Mouse (Mus musculus): ENCODE data around the gene Tdp2. TPM values are rescaled to one million over a fixed set of nuclear protein-coding genes. Genes with fewer than 3 reads are reported as not detected.
"Not testable (repeated sequence)": the region's sequence is repeated elsewhere in the genome, so short reads cannot be mapped to it uniquely, and the experiment has no call there.

Gene Tdp2
- polyA plus RNA-seq, 1 experiment: 19.9 TPM

DNA sequence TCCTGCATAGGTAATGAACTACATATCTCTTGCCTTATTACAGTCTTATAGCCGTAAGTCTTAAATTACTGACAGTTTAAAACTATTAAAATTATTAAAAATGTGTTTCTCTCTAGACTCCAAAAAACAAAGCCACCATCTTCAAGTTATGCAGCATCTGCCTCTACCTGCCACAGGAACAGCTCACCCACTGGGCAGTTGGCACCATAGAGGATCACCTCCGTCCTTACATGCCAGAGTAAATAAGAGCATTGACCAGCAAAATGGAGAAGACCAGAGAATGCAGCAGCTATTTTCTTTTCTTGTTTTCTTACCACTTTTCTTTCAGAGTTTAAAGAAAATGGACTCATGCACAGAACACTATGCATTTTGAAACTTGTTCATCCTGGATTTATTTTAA is 19.0 kb upstream of the Tdp2 start:
- H3K27ac ChIP-seq (replicated peaks; ENCODE audit: low read depth, low read length): no peak overlapping the region

DNA sequence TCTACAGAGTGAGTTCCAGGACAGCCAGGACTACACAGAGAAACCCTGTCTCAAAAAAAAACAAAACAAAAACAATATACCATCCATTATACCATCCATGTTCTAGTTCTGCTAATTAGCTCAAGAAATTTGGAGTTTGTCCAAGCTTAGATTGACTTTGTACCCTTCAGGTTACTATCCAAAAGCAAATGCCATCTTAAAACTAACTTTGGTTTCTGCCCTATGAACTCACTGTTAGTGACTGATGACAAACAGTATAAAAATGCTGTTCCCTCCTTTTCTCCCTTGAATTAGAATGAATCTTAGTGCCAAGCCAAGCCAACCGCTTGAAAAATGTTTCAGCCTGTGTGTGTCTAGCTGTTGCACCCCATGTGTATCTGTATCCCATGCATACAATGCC is 16.9 kb upstream of the Tdp2 start:
- no peak overlapping the region for H3K4me3 ChIP-seq (ENCODE audit: insufficient read depth, low read depth, low read length)
- H3K27ac ChIP-seq (replicated peaks; ENCODE audit: low read depth, low read length): no peak overlapping the region
- no peaks in the 10 kb centered on the region for H3K4me1 ChIP-seq (ENCODE audit: control insufficient read depth, insufficient read depth, insufficient read length, low read length)

More for the DNA sequence above, 19.0 kb upstream of the Tdp2 start:
- Histone ChIP-seq H3K4me3 (ENCODE audit: insufficient read depth, low read depth, low read length) (no peak overlapping the region), H3K4me1 (ENCODE audit: control insufficient read depth, insufficient read depth, insufficient read length, low read length) (no peaks in the 10 kb centered on the region)

DNA sequence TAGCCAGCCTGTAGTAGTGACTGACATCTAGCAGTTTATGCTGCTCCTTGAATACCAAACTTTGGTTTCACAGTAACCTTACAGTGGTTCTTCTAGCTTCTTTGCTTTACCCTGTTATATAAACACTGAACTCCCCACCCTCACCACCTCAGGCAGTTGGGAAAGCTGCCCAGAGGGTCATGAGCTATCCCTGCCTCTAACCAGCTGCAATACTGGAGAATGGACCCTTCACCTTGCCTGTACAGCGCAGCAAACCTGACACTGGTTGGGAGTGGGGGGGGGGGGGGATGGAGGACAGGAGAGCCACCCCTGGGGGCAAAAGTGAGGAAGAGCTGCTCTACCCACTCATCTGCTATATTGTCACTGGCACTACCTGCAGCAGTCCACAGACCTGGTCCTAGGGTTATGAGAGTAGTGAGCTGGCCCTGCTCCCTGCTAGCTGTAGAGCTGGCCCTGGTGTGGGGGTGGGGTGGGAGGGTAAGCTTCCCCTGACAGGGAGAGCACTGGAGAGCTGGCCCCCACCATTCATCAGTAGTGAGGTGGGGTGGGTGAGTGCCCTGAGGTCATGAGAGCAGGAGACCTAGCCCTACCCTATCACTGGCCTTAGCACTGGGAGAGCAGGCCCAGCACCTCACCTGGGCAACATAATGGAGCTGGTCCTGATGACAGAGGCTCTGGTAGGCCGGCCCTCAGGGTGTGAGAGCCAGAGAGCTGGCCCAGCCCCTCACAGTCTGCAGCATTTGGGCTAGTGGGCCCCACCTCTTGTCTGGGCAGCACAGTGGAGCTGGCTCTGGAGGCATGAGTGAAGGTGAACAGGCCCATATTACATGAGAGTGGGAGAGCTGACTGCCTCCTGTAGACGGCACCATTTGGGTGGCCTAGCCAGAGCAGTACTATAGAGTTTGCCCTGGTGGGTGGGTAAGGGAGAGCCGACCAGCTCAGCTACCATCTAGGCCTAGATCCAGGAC is 15.1 kb upstream of the Tdp2 start:
- Histone ChIP-seq H3K4me1 (ENCODE audit: control insufficient read depth, insufficient read depth, insufficient read length, low read length) (no peaks in the 10 kb centered on the region), H3K4me3 (ENCODE audit: insufficient read depth, low read depth, low read length) (no peak overlapping the region), H3K27ac (replicated peaks; ENCODE audit: low read depth, low read length) (no peak overlapping the region)

DNA sequence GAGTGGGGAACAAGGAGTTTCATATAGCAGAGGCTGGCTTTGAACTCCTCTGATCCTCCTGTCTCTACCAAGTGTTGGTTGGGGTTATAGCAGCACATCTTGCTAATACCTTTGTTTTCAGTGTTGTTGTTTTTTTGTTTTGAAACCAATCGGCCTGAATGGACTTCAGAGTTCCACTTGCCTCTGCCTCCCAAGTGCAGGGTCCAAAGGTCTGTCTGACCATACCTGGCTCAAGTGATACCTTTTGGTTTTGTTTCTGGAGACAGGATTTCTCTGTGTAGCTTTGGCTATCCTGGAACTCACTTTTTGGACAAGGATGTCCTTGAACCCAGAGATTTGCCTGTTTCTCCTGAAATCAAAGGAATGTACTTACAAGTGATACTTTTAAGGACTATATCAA is 11.5 kb upstream of the Tdp2 start:
- Histone ChIP-seq H3K27ac (replicated peaks; ENCODE audit: low read depth, low read length) (no peak overlapping the region), H3K4me3 (ENCODE audit: insufficient read depth, low read depth, low read length) (no peak overlapping the region), H3K4me1 (ENCODE audit: control insufficient read depth, insufficient read depth, insufficient read length, low read length) (peaks cover 7% of the 10 kb centered on the region; the same call in 1 of the 2 replicates)

DNA sequence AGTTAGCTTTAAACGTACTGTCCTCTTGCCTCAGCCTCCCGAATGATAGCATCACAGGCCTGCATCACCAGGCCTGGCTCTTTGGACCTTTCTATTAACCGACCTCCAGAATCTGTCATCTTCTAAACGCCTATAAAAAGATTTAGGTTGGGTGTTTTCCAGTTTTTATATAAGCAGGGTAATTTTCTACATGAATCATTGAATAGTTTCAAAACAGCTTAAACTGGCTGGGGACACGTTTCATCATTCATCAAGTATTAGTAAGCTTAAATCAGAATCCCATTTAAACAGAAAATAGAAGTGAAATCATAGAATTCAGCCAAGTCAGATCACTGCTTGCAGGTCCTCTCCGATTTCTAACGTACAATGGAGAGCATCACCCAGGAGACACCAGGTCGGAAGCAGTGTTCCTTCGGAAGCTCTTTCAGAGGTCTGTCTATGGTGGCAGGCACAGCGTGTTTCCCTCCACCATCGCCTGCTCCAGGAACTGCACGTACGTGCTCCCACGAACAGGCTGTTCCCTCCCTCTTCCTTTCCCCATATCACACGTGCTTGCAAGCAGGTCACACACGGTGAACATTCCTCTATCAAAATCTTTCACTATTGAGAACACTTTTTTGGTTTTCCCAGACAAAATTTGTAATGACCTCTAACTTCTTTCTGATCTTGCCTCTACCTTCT is 8.7 kb upstream of the Tdp2 start:
- Histone ChIP-seq H3K27ac (replicated peaks; ENCODE audit: low read depth, low read length) (peak overlapping the region; percentile 13), H3K4me1 (ENCODE audit: control insufficient read depth, insufficient read depth, insufficient read length, low read length) (peaks cover 15% of the 10 kb centered on the region; the same call in 1 of the 2 replicates), H3K4me3 (ENCODE audit: insufficient read depth, low read depth, low read length) (no peak overlapping the region)

DNA sequence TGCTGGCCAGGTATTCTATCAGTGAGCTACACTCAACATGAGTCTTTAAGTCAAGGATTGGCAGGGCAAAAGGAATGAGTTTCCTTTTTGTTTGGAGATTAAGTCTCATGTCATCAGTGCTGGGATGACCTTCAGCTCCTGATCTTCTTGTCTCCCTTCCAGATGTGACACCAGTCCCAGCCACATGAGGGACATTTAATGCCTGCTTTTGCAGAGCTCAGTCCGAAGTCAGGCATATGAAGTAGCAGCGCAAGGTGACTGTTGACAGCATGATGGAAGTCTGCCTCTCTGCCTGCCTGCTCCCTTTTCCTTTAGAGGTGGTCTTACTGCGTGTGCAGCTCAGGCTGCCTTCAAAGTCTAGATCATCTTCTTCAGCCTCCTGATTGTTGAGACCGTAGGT is 6.8 kb upstream of the Tdp2 start:
- peak overlapping the region; percentile 48 for H3K27ac ChIP-seq (replicated peaks; ENCODE audit: low read depth, low read length)
- H3K4me3 ChIP-seq (ENCODE audit: insufficient read depth, low read depth, low read length): no peak overlapping the region
- peaks cover 15% of the 10 kb centered on the region; the same call in 1 of the 2 replicates for H3K4me1 ChIP-seq (ENCODE audit: control insufficient read depth, insufficient read depth, insufficient read length, low read length)

DNA sequence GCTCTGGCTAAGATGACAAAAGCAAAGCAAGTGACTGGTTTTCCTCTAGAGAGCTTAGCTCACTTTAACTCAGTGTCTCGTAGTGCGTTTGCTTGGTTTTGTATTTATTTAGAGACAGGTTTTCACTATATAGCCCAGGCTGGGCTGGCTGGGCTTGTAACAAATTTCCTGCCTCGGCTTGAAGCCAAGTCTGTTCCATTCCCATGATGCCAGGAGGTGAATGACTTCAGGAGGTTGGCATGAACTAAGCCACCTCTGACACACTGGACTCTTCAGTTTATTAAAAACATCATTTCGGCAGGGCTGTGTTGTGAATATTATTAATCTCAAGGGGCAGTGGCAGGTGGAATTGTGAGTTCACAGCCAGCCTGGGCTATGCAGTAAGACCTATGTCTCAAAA is 5.9 kb upstream of the Tdp2 start:
- Histone ChIP-seq H3K27ac (replicated peaks; ENCODE audit: low read depth, low read length) (peak overlapping the region; percentile 73), H3K4me3 (ENCODE audit: insufficient read depth, low read depth, low read length) (no peak overlapping the region), H3K4me1 (ENCODE audit: control insufficient read depth, insufficient read depth, insufficient read length, low read length) (peaks cover 15% of the 10 kb centered on the region; the same call in 1 of the 2 replicates)

DNA sequence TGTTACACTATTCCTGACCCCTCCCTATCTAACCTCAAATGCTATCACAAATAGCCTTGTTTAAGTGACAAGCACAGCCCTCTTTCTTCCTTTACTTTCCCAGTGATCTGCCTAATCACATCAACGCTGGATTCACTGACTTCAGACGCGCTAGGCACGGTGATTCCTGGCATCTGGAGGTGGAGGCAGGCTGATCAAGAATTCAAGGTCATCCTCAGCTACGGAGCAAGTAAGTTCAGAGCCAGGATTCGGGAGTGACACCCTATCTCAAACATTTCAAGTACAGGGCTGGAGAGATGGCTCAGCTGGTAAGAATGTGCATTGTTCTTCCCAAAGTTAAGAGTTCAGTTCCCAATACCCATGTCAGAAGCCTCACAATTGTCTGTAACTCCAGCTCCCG is 5.4 kb upstream of the Tdp2 start:
- H3K4me1 ChIP-seq (ENCODE audit: control insufficient read depth, insufficient read depth, insufficient read length, low read length): peaks cover 15% of the 10 kb centered on the region; the same call in 1 of the 2 replicates
- H3K27ac ChIP-seq (replicated peaks; ENCODE audit: low read depth, low read length): peak overlapping the region; percentile 73
- H3K4me3 ChIP-seq (ENCODE audit: insufficient read depth, low read depth, low read length): no peak overlapping the region

DNA sequence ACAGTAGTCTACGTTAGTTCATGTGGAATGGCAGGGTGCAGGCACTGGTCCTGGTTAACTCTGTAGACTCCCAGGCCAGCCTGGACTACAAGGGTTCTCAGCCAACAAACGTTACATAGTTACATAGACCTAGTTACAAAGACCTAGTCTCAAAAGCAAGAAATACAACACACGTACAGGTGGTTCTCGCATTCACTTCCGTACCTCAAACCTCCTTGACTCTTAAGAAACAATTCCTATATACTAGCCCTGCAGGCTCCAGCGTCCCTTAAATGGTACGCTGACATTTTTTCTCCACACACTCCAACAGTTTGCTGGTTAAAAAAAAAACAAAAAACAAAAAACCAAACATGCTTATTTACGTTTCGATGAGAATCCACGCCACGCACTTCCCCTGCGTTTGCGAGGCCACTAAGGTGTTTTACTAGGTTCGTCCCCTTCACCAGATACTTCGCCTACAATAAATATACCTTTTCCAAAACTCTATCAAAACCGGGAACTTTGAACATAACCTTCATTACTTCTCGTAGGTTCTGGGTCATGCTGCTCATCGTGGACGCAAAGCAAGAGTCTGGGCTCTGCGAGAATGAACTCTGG is 625 bp upstream of the Tdp2 start:
- peaks cover 11% of the 10 kb centered on the region; the same call in 1 of the 2 replicates for H3K4me1 ChIP-seq (ENCODE audit: control insufficient read depth, insufficient read depth, insufficient read length, low read length)
- H3K4me3 ChIP-seq (ENCODE audit: insufficient read depth, low read depth, low read length): peak overlapping the region; percentile 97
- peak overlapping the region; percentile 96 for H3K27ac ChIP-seq (replicated peaks; ENCODE audit: low read depth, low read length)

DNA sequence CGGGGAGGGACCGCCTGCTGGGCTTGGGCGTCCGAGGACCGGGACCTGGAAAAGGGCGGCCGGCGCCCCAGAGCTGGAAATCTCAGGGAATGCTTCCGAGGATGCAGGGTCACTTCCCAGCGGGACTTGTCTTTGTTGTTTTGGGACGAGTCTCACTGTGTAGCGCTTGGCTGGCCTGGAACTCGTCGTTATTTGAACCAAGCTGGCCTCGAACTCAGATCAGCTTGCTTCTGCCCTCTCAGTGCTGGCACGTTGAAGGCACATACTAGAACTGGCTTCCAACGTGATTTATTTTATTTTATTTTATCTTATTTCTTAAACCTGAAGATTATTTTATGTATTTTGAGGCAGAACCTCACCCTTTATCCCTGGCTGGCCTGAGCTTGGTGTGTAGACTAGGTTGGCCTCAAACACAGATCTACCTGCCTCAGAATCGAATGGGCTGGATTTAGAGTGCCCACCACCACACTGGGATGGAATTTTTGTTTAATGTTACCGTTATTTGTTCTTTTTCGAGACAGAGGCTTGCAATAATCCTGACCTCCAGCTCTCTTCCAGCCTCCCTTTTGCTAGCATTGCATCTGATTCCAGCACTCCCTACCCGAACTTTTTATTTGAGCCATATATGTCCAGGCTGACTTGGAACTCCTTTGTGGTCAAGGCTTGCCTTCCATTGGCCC is 792 bp downstream of the Tdp2 start:
- H3K27ac ChIP-seq (replicated peaks; ENCODE audit: low read depth, low read length): peak overlapping the region; percentile 64
- peak overlapping the region; percentile 89 for H3K4me3 ChIP-seq (ENCODE audit: insufficient read depth, low read depth, low read length)
- H3K4me1 ChIP-seq (ENCODE audit: control insufficient read depth, insufficient read depth, insufficient read length, low read length): peaks cover 4% of the 10 kb centered on the region; the same call in 1 of the 2 replicates

DNA sequence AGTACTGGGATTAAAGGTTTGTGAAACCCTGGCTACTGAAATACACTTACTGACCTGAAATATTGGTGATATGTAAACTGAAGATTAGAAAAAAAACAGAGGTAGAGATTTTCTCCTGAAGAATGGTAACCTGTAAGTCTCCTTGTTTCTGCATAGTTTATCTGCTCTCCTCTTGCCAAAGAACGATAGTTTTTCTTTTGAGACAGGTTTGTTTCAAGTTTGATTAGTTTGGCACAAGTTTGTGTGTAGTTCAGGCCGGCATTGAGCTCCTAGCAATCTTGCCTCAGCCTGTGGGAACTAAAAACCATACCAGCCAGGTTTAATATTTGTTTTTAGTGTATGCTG is 1.3 kb downstream of the Tdp2 start:
- Histone ChIP-seq H3K4me3 (ENCODE audit: insufficient read depth, low read depth, low read length) (peak overlapping the region; percentile 89), H3K4me1 (ENCODE audit: control insufficient read depth, insufficient read depth, insufficient read length, low read length) (peaks cover 3% of the 10 kb centered on the region; the same call in 1 of the 2 replicates), H3K27ac (replicated peaks; ENCODE audit: low read depth, low read length) (no peak overlapping the region)

DNA sequence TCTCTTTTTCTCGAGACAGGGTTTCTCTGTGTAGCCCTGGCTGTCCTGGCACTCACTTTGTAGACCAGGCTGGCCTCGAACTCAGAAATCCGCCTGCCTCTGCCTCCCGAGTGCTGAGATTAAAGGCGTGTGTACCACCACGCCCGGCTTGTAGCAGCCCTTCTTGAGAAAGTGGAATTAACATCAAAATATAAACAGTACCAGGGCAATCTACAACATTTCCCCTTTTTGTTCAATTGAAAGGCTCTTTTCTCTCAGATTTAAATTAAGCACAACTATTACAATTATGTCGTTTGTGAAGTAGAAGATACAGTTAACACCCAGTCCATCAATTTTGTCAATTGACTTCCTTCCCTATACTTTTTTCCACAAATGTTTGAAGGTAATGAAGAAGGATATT is 6.3 kb downstream of the Tdp2 start:
- H3K4me1 ChIP-seq (ENCODE audit: control insufficient read depth, insufficient read depth, insufficient read length, low read length); H3K4me3 ChIP-seq (ENCODE audit: insufficient read depth, low read depth, low read length); H3K27ac ChIP-seq (replicated peaks; ENCODE audit: low read depth, low read length): not testable (repeated sequence)

DNA sequence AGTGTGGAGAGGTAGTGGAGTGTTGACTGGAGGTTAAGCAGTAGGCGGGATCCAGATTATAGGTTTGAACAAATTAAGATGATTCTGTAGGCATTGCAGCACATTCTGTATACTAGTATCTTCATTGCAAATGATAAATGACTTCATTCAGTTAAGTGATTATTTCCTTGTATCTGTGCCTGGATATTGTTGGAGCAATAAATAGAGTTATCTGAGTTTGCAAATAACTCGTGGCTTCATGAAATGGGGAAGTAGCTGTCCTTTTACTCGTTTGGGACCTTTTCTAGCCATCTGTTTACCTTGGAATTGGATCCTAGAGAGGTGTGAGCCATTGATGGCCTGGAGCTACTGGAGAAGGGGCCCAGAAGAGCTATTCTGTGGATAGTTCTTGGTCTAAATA is 8.4 kb downstream of the Tdp2 start:
- no peak overlapping the region for H3K4me3 ChIP-seq (ENCODE audit: insufficient read depth, low read depth, low read length)
- no peaks in the 10 kb centered on the region for H3K4me1 ChIP-seq (ENCODE audit: control insufficient read depth, insufficient read depth, insufficient read length, low read length)
- no peak overlapping the region for H3K27ac ChIP-seq (replicated peaks; ENCODE audit: low read depth, low read length)

DNA sequence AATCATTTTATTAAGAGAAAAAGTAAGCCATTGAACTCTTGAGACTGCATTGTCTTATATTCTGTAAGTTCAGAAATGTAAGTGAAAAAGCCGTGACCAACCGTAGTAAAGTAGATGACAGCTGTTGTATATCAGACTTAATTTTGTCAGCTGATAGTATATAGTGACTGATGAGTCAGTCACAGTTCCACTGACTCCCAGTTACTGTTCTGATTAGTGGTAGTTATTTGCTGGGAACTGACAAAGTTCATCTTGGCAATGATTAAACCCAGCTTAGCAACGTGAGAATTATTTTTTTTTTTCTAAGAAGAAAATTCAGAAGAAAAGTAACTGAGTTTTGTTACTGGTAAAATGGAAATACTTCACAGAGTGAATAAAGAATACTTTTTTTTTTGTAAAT is 10.2 kb downstream of the Tdp2 start:
- H3K4me1 ChIP-seq (ENCODE audit: control insufficient read depth, insufficient read depth, insufficient read length, low read length): 0 out of 2 replicates have a peak, but pooled peaks cover 2% of the 10 kb centered on the region
- no peak overlapping the region for H3K27ac ChIP-seq (replicated peaks; ENCODE audit: low read depth, low read length)
- H3K4me3 ChIP-seq (ENCODE audit: insufficient read depth, low read depth, low read length): no peak overlapping the region
